ENCODE assay signal across 9 mouse cellular contexts in genomic region chr10:39450356-39450755, GRCm38 (mm10).
DNase-seq lines count a peak whose midpoint lies in the region; ATAC-seq and TF ChIP-seq lines count a peak whose summit lies in the region.
"Had no signal": no experiment of that assay in that cellular context is flagged by ENCODE, and none has a peak within 500 bp of the region (broad histone marks: within the 10 kb centered on the region; RNA-seq: fewer than 3 reads in every experiment).

No protein-coding gene starts in this region.

- no peaks in the 10 kb centered on the region for H3K36me3 ChIP-seq in heart, embryonic 15.5 days
- no peaks in the 10 kb centered on the region for H3K36me3 ChIP-seq in hindbrain, embryonic 10.5 days

- H3K27ac ChIP-seq in heart, embryonic 15.5 days, result peak overlapping the region; percentile 77
- peak overlapping the region; percentile 60 for H3K27ac ChIP-seq in hindbrain, embryonic 10.5 days

- WGBS in heart, embryonic 15.5 days, result 60% methylated on average over 8 of the region's 8 CpGs
- 79% methylated on average over 8 of the region's 8 CpGs for WGBS in hindbrain, embryonic 10.5 days

- H3K4me1 ChIP-seq in heart, embryonic 15.5 days (replicated peaks), result peaks cover 35% of the 10 kb centered on the region
- peaks cover 45% of the 10 kb centered on the region for H3K4me1 ChIP-seq in hindbrain, embryonic 10.5 days (replicated peaks)

- no peak overlapping the region for H3K4me3 ChIP-seq in heart, embryonic 15.5 days
- H3K4me3 ChIP-seq in hindbrain, embryonic 10.5 days, result no peak overlapping the region

- DNase-seq in heart, postnatal 4 days, result no peak
- peak; percentile 54 for DNase-seq in brain, embryonic 14.5 days (ENCODE audit: low read depth)
- DNase-seq in hindbrain, embryonic 10.5 days (ENCODE audit: low spot score), result no peak
- DNase-seq in lung, postnatal 10 days, result peak; percentile 14
- DNase-seq in testis, postnatal 10 days (ENCODE audit: low spot score), result no peak
- no peak for DNase-seq in adipocyte (ENCODE audit: low spot score)
- no peak for DNase-seq in adrenal gland, postnatal 10 days
- DNase-seq: gastrocnemius, postnatal 10 days had no signal

- no peaks in the 10 kb centered on the region for H3K27me3 ChIP-seq in heart, embryonic 15.5 days
- no peaks in the 10 kb centered on the region for H3K27me3 ChIP-seq in hindbrain, embryonic 10.5 days (ENCODE audit: insufficient read depth, poor library complexity, severe bottlenecking)

- no peaks in the 10 kb centered on the region for H3K9me3 ChIP-seq in heart, embryonic 15.5 days (replicated peaks)
- no peaks in the 10 kb centered on the region for H3K9me3 ChIP-seq in hindbrain, embryonic 10.5 days

- TF ChIP-seq POLR2A in brain, embryonic 14.5 days (IDR thresholded peaks at IDR 0.05; ENCODE audit: borderline replicate concordance, extremely low read depth, insufficient read depth, insufficient read length, poor library complexity, severe bottlenecking), result no peak

- H3K9ac ChIP-seq in heart, embryonic 15.5 days, result no peak overlapping the region

- no peak for ATAC-seq in heart, embryonic 15.5 days (replicated peaks; ENCODE audit: insufficient number of reproducible peaks, insufficient read depth, low FRiP score, low read depth)

- no peak for TF ChIP-seq CTCF in brain, embryonic 14.5 days (IDR thresholded peaks at IDR 0.05; ENCODE audit: borderline replicate concordance, extremely low read depth, insufficient read depth, insufficient read length)

- 0 out of 2 replicates have a peak overlapping the region, but pooled peaks have one; percentile 2 for H3K4me2 ChIP-seq in heart, embryonic 15.5 days

Comparison
In these comparisons a context has a peak if more than half of its experiments do, and no peak if none do; other contexts are left out.
1. DNase-seq: peak in brain, embryonic 14.5 days (single experiment) and lung, postnatal 10 days (single experiment); none in heart, postnatal 4 days (single experiment), hindbrain, embryonic 10.5 days (single experiment), testis, postnatal 10 days (single experiment), adipocyte (single experiment) and adrenal gland, postnatal 10 days (single experiment).